Comparison of ENCODE assay signal across 8 mouse cellular contexts in genomic region chr10:119238985-119239631, GRCm38 (mm10). TPM values are rescaled to one million over a fixed set of nuclear protein-coding genes. Genes with fewer than 3 reads are reported as not detected.
DNase-seq lines count a peak whose midpoint lies in the region; ATAC-seq and TF ChIP-seq lines count a peak whose summit lies in the region.

No protein-coding gene starts in this region.

- H3K9ac ChIP-seq in liver, embryonic 11.5 days (ENCODE audit: low read depth, low read length): peak overlapping the region; percentile 99
- peak overlapping the region; percentile 98 for H3K9ac ChIP-seq in midbrain, postnatal 0 days (replicated peaks; ENCODE audit: low read length, poor library complexity, severe bottlenecking)
- H3K9ac ChIP-seq in stomach, embryonic 14.5 days (replicated peaks; ENCODE audit: low read depth, low read length): peak overlapping the region; percentile 84

- peak; percentile 19 to 30 for DNase-seq in frontal cortex, postnatal 14 days (ENCODE audit: low spot score in 2 of 2)
- no peak for DNase-seq in frontal cortex, postnatal 36 days (ENCODE audit: low spot score in 2 of 2)
- DNase-seq in cerebellum, postnatal 4 days (ENCODE audit: low spot score in 2 of 2): peak; percentile 32 to 57
- peak; percentile 37 to 51 for DNase-seq in gastrocnemius, postnatal 4 days (ENCODE audit: low spot score in 2 of 2)
- DNase-seq in kidney, adult 18-20 months: peak; percentile 57
- peak; percentile 69 for DNase-seq in liver, embryonic 11.5 days (ENCODE audit: low spot score)
- DNase-seq in midbrain, postnatal 0 days (ENCODE audit: low spot score): peak; percentile 47

- H3K4me2 ChIP-seq in liver, embryonic 11.5 days: peak overlapping the region; percentile 82
- H3K4me2 ChIP-seq in midbrain, postnatal 0 days (ENCODE audit: low read depth, low read length, poor library complexity, severe bottlenecking): peak overlapping the region; percentile 77
- peak overlapping the region; percentile 89 for H3K4me2 ChIP-seq in stomach, embryonic 14.5 days (replicated peaks; ENCODE audit: low read depth, low read length)

- peak overlapping the region; percentile 97 for H3K27ac ChIP-seq in liver, embryonic 11.5 days (ENCODE audit: low read depth, low read length)
- H3K27ac ChIP-seq in midbrain, postnatal 0 days (ENCODE audit: low read depth, low read length): peak overlapping the region; percentile 96
- peak overlapping the region; percentile 99 for H3K27ac ChIP-seq in stomach, embryonic 14.5 days (ENCODE audit: low read length)

- peak overlapping the region; percentile 98 for H3K4me3 ChIP-seq in liver, embryonic 11.5 days (ENCODE audit: low read depth, low read length)
- peak overlapping the region; percentile 98 for H3K4me3 ChIP-seq in midbrain, postnatal 0 days (ENCODE audit: low read depth, low read length)
- peak overlapping the region; percentile 99 for H3K4me3 ChIP-seq in stomach, embryonic 14.5 days (ENCODE audit: low read depth, low read length)

- no peak for TF ChIP-seq CTCF in midbrain, postnatal 0 days (IDR thresholded peaks at IDR 0.05)

- H3K9me3 ChIP-seq in liver, embryonic 11.5 days (ENCODE audit: control insufficient read depth, low read length): no peaks in the 10 kb centered on the region
- no peaks in the 10 kb centered on the region for H3K9me3 ChIP-seq in midbrain, postnatal 0 days (ENCODE audit: low read length)
- H3K9me3 ChIP-seq in stomach, embryonic 14.5 days (ENCODE audit: control insufficient read depth, low read depth, low read length): no peaks in the 10 kb centered on the region

- peak; percentile 9 for ATAC-seq in liver, embryonic 11.5 days (replicated peaks; ENCODE audit: low FRiP score)
- peak; percentile 11; the same call in 1 of the 2 replicates for ATAC-seq in midbrain, postnatal 0 days (ENCODE audit: low FRiP score)
- peak; percentile 20 for ATAC-seq in stomach, embryonic 14.5 days (ENCODE audit: insufficient number of reproducible peaks, insufficient read depth, low FRiP score, low read depth)

- under 1% methylated on average over 46 of the region's 54 CpGs for WGBS in liver, embryonic 11.5 days
- WGBS in midbrain, postnatal 0 days: under 1% methylated on average over 45 of the region's 54 CpGs
- under 1% methylated on average over 46 of the region's 54 CpGs for WGBS in stomach, embryonic 14.5 days

- peaks cover 7% of the 10 kb centered on the region for H3K36me3 ChIP-seq in liver, embryonic 11.5 days (ENCODE audit: control insufficient read depth, insufficient read depth, low read length)
- no peaks in the 10 kb centered on the region for H3K36me3 ChIP-seq in midbrain, postnatal 0 days (ENCODE audit: insufficient read depth, low read length)
- 0 out of 2 replicates have a peak, but pooled peaks cover 3% of the 10 kb centered on the region for H3K36me3 ChIP-seq in stomach, embryonic 14.5 days (ENCODE audit: control insufficient read depth, insufficient read depth, low read length)

- H3K4me1 ChIP-seq in liver, embryonic 11.5 days (replicated peaks; ENCODE audit: control insufficient read depth, insufficient read depth, low read length): peaks cover 13% of the 10 kb centered on the region
- peaks cover 9% of the 10 kb centered on the region for H3K4me1 ChIP-seq in midbrain, postnatal 0 days (ENCODE audit: insufficient read depth, low read length)
- peaks cover 15% of the 10 kb centered on the region for H3K4me1 ChIP-seq in stomach, embryonic 14.5 days (ENCODE audit: control insufficient read depth, insufficient read depth, low read length)

- H3K27me3 ChIP-seq in liver, embryonic 11.5 days (replicated peaks; ENCODE audit: control insufficient read depth, insufficient read depth, low read length): no peaks in the 10 kb centered on the region
- H3K27me3 ChIP-seq in midbrain, postnatal 0 days (ENCODE audit: insufficient read depth, low read length): no peaks in the 10 kb centered on the region
- H3K27me3 ChIP-seq in stomach, embryonic 14.5 days (ENCODE audit: control insufficient read depth, insufficient read depth, low read length): no peaks in the 10 kb centered on the region

RNA-seq across cellular contexts. Expression of gene Cand1, which starts 0.7 kb away (rescaled TPM):
- total RNA-seq in gastrocnemius, postnatal 4 days (2021): 10 to 100 TPM; 73.5 to 80.6 TPM
- 53.7 and 82.8 TPM in 2 replicates for polyA plus RNA-seq in liver, embryonic 11.5 days (2014; fragmentation: Nextera tagmentation; extraction: Ambion mirVana)
- 84.9 and 116 TPM in 2 replicates for total RNA-seq in midbrain, postnatal 0 days (2014; rRNA removed)
- 28.2 and 30.7 TPM in 2 replicates for polyA plus RNA-seq in midbrain, postnatal 0 days (2015; fragmentation: Nextera tagmentation; extraction: Ambion mirVana)
- 79.5 and 80.4 TPM in 2 replicates for polyA plus RNA-seq in stomach, embryonic 14.5 days (2014; fragmentation: Nextera tagmentation; extraction: Ambion mirVana)

Comparison
In these comparisons a context has a peak if more than half of its experiments do, and no peak if none do; other contexts are left out.
1. DNase-seq: peak in frontal cortex, postnatal 14 days (2 of 2), cerebellum, postnatal 4 days (2 of 2), gastrocnemius, postnatal 4 days (2 of 2), kidney, adult 18-20 months (single experiment), liver, embryonic 11.5 days (single experiment) and midbrain, postnatal 0 days (single experiment); none in frontal cortex, postnatal 36 days (0 of 2).
2. Peak in every context shown above with its lines, with median percentiles within 50 percentile points of each other: ATAC-seq, H3K27ac ChIP-seq, H3K4me2 ChIP-seq, H3K4me3 ChIP-seq and H3K9ac ChIP-seq.